Mouse (Mus musculus): ENCODE results near the gene Prps2.

DNA sequence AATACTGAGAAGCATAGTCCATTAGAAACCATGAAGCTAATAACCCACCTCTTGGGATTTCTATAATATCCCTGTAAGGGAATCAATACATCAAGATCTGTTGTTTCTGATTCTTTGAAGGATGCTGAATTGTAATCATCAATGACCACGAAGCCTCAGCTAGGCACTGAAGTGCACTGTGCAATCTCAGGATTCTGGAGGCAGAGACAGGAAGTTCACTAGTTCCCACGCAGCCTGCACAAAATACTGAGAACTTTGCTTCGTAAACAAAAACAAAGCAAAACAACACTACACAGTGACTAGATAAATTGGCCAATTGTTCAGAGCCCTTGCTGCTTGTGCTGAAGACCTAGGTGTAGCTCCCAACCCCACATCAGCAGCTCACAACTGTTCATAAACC, 40.7 kb downstream of the Prps2 start:
- TF ChIP-seq CTCF (IDR thresholded peaks at IDR 0.05; ENCODE audit: control insufficient read depth, insufficient read depth, insufficient read length) = no peak
- TF ChIP-seq USF1 (IDR thresholded peaks at IDR 0.05; ENCODE audit: low read depth) = no peak
- no peak for TF ChIP-seq MYOG (IDR thresholded peaks at IDR 0.05; ENCODE audit: control insufficient read depth, extremely low read depth, insufficient read length)
- no peak for TF ChIP-seq CEBPB (IDR thresholded peaks at IDR 0.05; ENCODE audit: low read depth)
- TF ChIP-seq FOSL1 (IDR thresholded peaks at IDR 0.05; ENCODE audit: insufficient read depth, low read length, poor library complexity, severe bottlenecking) = no peak
- TF ChIP-seq MYOD1 (IDR thresholded peaks at IDR 0.05; ENCODE audit: control insufficient read depth, insufficient read length, low read depth) = no peak
